Mouse (Mus musculus) hindbrain, embryonic 16.5 days (tissue): ENCODE data around the gene Adamts9. TPM values are rescaled to one million over a fixed set of nuclear protein-coding genes. Genes with fewer than 3 reads are reported as not detected.

Experiments
- polyA plus RNA-seq: library from polyadenylated mRNA; unstranded; fragments of >200 nt; fragmentation: Nextera tagmentation; extraction: Ambion mirVana; gene quantifications from 2 replicates; pipeline ENCODE4 v1.2.1, GENCODE M21; 2015

Gene Adamts9
- polyA plus RNA-seq, 1 experiment from 2014 or later = 1.9 TPM

Other genes with a start within 250 kb of the Adamts9 start
- 13.6 and 16.3 TPM in 2 replicates for gene Prickle2, start 237.3 kb downstream of the Adamts9 start, polyA plus RNA-seq
- 0.54 and 0.97 TPM in 2 replicates for gene A730049H05Rik, start 127.0 kb downstream of the Adamts9 start, polyA plus RNA-seq
- gene Gm15737, start 74.1 kb downstream of the Adamts9 start, polyA plus RNA-seq = not detected in 2 replicates